Mouse (Mus musculus): Measurements from ENCODE around the gene Hsph1. TPM values are rescaled to one million over a fixed set of nuclear protein-coding genes. Genes with fewer than 3 reads are reported as not detected.
A peak's percentile ranks its signal among the peaks of the same experiment; 100 is the strongest.

Hsph1 gene
- 40.2 and 143 TPM in 2 replicates for polyA plus RNA-seq (2012; ENCODE audit: insufficient read depth, insufficient read length, missing spikeins)

DNA sequence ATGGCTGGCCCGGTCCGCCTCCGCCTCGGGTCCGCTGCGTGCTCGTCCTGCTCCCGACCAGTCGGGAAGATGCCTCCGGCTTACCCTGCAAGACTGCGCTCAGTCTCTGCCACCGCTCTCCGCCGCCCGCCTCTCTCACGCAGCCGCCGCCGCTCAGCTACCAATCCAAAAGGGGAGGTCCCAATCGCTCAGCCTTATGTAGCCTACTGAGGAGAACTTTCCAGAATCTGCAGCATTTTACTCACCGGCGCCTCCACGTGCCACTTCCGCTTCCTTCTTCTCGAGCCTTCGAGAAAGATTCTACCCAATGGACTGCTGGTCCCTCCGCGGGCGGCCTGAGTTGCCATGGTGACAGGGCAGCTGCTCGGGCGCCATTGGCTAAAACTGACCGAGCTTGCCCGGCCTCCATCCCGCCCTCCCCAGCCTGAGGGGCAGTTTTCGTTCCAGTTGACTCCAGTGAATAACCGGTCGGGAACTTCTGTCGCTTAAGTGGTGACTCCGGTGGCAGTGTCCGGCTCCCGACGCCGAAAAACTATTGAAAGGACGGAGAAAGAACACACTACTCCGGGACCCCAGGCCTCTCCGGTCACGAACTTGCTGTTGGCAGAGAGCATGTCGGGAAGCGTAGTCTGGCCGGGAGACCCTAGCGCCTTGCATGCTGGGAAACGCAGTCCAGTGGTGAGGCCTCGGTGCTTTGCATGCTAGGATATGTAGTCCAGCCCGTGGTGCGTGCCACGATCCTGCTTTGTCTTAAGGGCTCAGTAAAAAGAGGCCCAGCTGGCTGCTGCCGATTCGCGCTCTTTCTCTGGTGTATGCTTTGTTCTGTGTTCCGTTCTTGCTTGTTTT, at the start of gene Hsph1:
Gene Hsph1, minus strand, starts transcription at position 302 of the 846 bp plus-strand sequence.
- peak within 1 kb of the TSS; percentile 85 for H3K27ac ChIP-seq (replicated peaks; ENCODE audit: low read depth, low read length)
- peak within 1 kb of the TSS; percentile 80 for H3K4me3 ChIP-seq (ENCODE audit: insufficient read depth, low read depth, low read length)
- H3K4me1 ChIP-seq (ENCODE audit: control insufficient read depth, insufficient read depth, insufficient read length, low read length) = peaks cover 3% of the 10 kb centered on the region; the same call in 1 of the 2 replicates

DNA sequence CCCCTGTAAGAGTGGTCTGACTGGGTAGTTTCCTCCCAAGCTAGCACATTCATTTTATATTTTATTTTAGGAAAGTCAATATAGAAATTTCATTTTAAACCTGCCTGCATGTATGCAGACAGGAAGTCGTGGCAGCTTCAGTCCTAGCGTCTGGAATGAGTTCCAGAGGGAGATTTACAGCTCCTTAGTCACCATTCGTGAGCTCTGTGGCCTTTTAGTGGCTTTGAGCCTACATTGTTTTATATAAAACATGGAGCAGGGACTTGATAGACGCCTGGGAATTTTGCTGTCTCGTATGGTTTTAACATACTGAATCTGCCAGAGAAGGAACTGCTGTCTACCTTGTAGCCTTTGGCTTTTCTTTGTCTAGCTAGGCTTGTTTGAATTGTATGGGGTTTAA, 44.8 kb upstream of the Hsph1 start:
- no peak overlapping the region for H3K27ac ChIP-seq (replicated peaks; ENCODE audit: low read depth, low read length)
- H3K4me1 ChIP-seq (ENCODE audit: control insufficient read depth, insufficient read depth, insufficient read length, low read length) = no peaks in the 10 kb centered on the region
- H3K4me3 ChIP-seq (ENCODE audit: insufficient read depth, low read depth, low read length) = no peak overlapping the region

GRCm38 (mm10) chr5:149679886-149680285, 43.7 kb upstream of the Hsph1 start:
- Histone ChIP-seq H3K4me1 (ENCODE audit: control insufficient read depth, insufficient read depth, insufficient read length, low read length) (no peaks in the 10 kb centered on the region), H3K4me3 (ENCODE audit: insufficient read depth, low read depth, low read length) (no peak overlapping the region), H3K27ac (replicated peaks; ENCODE audit: low read depth, low read length) (no peak overlapping the region)

DNA sequence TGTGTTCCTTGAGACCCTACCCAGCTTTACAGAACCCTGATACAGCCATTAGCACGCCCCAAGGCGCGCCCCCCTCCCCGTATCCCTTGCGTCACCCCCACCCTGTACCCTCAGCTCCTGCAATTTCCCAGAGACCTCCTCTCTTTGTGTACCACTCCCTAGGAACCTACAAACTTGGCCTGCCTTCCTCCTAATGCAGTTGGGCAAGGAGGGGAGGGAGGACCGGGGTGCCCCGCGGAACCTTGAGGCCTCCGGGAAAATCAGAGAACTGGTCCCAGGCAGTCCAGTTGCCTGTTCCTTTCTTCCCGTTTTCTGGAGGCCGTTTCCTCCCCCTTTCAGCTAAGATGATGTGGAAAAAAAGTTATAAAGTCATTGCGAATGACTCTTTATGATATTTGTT, 43.2 kb upstream of the Hsph1 start:
- peak overlapping the region; percentile 11; the same call in 1 of the 2 replicates for H3K4me3 ChIP-seq (ENCODE audit: insufficient read depth, low read depth, low read length)
- no peak overlapping the region for H3K27ac ChIP-seq (replicated peaks; ENCODE audit: low read depth, low read length)
- no peaks in the 10 kb centered on the region for H3K4me1 ChIP-seq (ENCODE audit: control insufficient read depth, insufficient read depth, insufficient read length, low read length)

DNA sequence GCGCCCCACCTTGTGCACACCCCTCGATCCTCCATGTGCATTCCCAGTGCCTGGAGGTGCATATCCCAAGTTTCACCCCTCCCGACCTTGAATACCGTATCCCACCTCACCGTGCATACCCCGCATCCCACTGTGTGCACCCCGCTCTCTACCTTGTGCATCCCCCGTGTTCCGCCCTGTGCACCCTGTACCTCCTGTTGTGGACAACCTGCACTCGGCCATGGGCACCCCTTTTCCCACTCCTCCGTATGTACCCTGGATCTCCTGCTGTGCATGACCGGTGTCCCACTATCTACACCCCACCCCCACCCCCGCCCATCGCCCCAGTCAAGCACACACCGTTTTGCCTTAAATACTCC, 42.8 kb upstream of the Hsph1 start:
- Histone ChIP-seq H3K4me3 (ENCODE audit: insufficient read depth, low read depth, low read length) (peak overlapping the region; percentile 99), H3K27ac (replicated peaks; ENCODE audit: low read depth, low read length) (no peak overlapping the region)

GRCm38 (mm10) chr5:149678100-149678989, 42.2 kb upstream of the Hsph1 start, which contains the start of gene B3glct:
Gene B3glct (plus strand): TSS chr5:149678230.
- peaks cover 2% of the 10 kb centered on the region; the same call in 1 of the 2 replicates for H3K4me1 ChIP-seq (ENCODE audit: control insufficient read depth, insufficient read depth, insufficient read length, low read length)
- H3K27ac ChIP-seq (replicated peaks; ENCODE audit: low read depth, low read length) = peak within 1 kb of the TSS; percentile 94
- peak within 1 kb of the TSS; percentile 99 for H3K4me3 ChIP-seq (ENCODE audit: insufficient read depth, low read depth, low read length)

More for the DNA sequence above, 42.8 kb upstream of the Hsph1 start:
- H3K4me1 ChIP-seq (ENCODE audit: control insufficient read depth, insufficient read depth, insufficient read length, low read length) = no peaks in the 10 kb centered on the region

DNA sequence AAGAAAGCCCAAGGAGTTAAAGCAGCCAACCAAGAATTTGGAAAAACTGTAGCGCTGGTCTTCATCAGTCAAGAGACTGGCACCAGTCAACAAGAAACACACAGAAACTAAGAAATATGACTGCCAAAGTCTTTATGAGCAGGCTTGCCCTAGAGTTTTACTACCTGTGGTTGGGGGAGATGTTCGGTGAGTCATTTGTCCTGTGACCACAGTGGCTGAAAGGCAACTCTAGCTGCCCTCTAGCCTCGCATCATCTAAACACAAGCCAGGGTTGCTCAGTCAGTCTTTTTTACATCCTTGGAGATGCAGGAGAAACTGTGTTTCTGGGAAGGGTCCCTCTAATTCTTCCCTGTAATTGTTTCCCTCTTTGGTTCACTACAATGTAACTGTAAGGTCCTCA, 41.0 kb upstream of the Hsph1 start:
- Histone ChIP-seq H3K4me3 (ENCODE audit: insufficient read depth, low read depth, low read length) (no peak overlapping the region), H3K4me1 (ENCODE audit: control insufficient read depth, insufficient read depth, insufficient read length, low read length) (peaks cover 2% of the 10 kb centered on the region; the same call in 1 of the 2 replicates), H3K27ac (replicated peaks; ENCODE audit: low read depth, low read length) (no peak overlapping the region)

GRCm38 (mm10) chr5:149663417-149663816, 27.2 kb upstream of the Hsph1 start:
- H3K4me1 ChIP-seq (ENCODE audit: control insufficient read depth, insufficient read depth, insufficient read length, low read length) = no peaks in the 10 kb centered on the region
- H3K4me3 ChIP-seq (ENCODE audit: insufficient read depth, low read depth, low read length) = no peak overlapping the region
- no peak overlapping the region for H3K27ac ChIP-seq (replicated peaks; ENCODE audit: low read depth, low read length)

DNA sequence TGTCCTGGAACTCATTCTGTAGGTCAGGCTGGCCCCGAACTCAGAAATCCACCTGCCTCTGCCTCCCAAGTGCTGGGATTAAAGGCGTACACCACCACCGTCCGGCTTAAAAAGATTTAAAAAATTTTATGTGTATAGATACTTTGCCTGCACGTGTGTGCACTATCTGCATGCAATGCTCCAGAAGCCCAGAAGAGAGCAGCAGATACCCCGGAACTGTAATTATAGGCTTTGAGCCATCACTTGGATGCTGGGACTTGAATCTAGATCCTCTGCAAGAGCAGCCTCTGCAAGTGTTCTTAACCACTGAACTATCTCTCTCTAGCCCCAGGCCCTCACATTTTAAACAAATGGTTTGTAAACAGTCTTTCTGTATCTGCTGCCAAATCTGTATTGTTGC, 26.8 kb upstream of the Hsph1 start:
- H3K4me3 ChIP-seq (ENCODE audit: insufficient read depth, low read depth, low read length) = no peak overlapping the region
- H3K27ac ChIP-seq (replicated peaks; ENCODE audit: low read depth, low read length) = no peak overlapping the region

GRCm38 (mm10) chr5:149661428-149661827, 25.3 kb upstream of the Hsph1 start:
- Histone ChIP-seq H3K4me3 (ENCODE audit: insufficient read depth, low read depth, low read length) (no peak overlapping the region), H3K4me1 (ENCODE audit: control insufficient read depth, insufficient read depth, insufficient read length, low read length) (no peaks in the 10 kb centered on the region)

More for the DNA sequence above, 26.8 kb upstream of the Hsph1 start:
- no peaks in the 10 kb centered on the region for H3K4me1 ChIP-seq (ENCODE audit: control insufficient read depth, insufficient read depth, insufficient read length, low read length)

GRCm38 (mm10) chr5:149659414-149659780, 23.2 kb upstream of the Hsph1 start:
- Histone ChIP-seq H3K27ac (replicated peaks; ENCODE audit: low read depth, low read length) (no peak overlapping the region), H3K4me1 (ENCODE audit: control insufficient read depth, insufficient read depth, insufficient read length, low read length) (no peaks in the 10 kb centered on the region), H3K4me3 (ENCODE audit: insufficient read depth, low read depth, low read length) (no peak overlapping the region)

More at GRCm38 (mm10) chr5:149661428-149661827, 25.3 kb upstream of the Hsph1 start:
- no peak overlapping the region for H3K27ac ChIP-seq (replicated peaks; ENCODE audit: low read depth, low read length)

DNA sequence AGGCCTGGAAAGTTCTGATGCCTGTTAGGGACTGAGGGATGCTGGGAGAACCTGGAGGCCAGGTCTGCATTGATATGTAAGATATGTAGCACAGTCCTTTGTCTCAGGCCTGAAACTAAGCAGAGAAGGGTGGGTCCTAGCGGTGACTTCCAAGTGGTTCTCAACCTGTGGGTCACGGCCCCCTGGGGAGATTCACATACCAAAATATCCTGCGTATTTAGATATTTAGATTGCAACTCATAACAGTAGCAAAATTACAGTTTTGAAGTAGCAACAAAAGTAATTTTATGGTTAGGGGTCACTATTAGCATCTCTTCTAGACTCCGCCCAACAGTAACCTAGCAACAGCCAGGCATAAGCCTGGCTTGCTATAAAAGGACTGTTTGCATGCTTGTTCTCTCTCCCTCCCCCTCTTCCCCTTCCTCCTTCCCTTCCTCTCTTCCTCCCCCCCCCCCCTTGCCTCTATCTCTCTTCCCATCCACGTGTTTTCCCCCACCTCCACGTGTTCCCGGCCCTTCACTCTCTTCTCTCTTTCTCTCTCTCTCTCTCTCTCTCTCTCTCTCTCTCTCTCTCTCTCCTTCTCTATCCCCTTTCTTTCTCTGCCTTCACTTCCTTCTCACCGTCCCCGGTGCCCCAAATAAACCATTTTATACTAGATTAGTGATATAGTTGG, 22.7 kb upstream of the Hsph1 start:
- Histone ChIP-seq H3K4me1 (ENCODE audit: control insufficient read depth, insufficient read depth, insufficient read length, low read length) (no peaks in the 10 kb centered on the region), H3K27ac (replicated peaks; ENCODE audit: low read depth, low read length) (no peak overlapping the region), H3K4me3 (ENCODE audit: insufficient read depth, low read depth, low read length) (no peak overlapping the region)

- no peak overlapping the region for H3K4me3 ChIP-seq (ENCODE audit: insufficient read depth, low read depth, low read length)
- H3K27ac ChIP-seq (replicated peaks; ENCODE audit: low read depth, low read length) = no peak overlapping the region
- H3K4me1 ChIP-seq (ENCODE audit: control insufficient read depth, insufficient read depth, insufficient read length, low read length) = no peaks in the 10 kb centered on the region
These were observed 21.8 kb upstream of the Hsph1 start for GRCm38 (mm10) chr5:149658022-149658421.

DNA sequence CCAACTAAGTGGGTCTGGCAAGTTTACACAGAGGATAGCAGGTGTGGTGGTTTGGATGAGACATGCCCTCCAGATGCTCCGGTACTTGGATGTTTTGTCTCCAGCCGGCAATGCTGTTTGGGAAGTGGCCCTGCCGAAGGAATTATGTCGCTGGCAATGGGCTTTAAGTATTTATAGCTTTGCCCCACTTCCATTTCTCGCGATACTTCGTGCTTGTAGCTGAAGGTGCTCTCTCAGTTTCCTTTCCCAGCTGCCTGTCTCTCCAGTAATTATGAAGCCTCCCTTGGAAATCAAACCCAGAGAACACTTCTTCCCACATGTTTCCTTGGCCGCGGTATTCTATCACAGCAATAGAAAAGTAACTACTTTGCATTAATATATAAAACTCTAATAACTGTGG, 19.5 kb upstream of the Hsph1 start:
- Histone ChIP-seq H3K27ac (replicated peaks; ENCODE audit: low read depth, low read length) (no peak overlapping the region), H3K4me3 (ENCODE audit: insufficient read depth, low read depth, low read length) (no peak overlapping the region), H3K4me1 (ENCODE audit: control insufficient read depth, insufficient read depth, insufficient read length, low read length) (no peaks in the 10 kb centered on the region)

DNA sequence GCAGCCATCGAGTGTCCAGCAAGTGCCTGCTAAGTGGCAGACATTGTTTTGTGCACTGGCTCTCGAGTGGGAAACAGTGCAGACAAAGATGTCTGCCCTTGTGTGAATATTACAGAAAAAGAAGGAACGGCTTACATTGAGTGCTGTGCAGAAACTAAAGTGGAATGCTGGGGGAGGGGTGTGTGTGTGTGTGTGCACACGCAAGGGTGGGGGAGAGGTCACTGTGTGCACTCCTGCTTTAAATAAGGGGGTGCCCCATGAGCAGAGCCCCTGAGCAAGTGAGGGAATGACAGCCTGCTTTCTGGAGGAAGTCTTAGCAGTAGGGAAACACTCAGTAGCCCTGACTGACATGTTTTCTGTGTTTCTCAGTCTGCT, 14.0 kb upstream of the Hsph1 start:
- Histone ChIP-seq H3K4me1 (ENCODE audit: control insufficient read depth, insufficient read depth, insufficient read length, low read length) (no peaks in the 10 kb centered on the region), H3K4me3 (ENCODE audit: insufficient read depth, low read depth, low read length) (no peak overlapping the region), H3K27ac (replicated peaks; ENCODE audit: low read depth, low read length) (no peak overlapping the region)

Data from brown adipose tissue, adult 24 weeks (tissue).